ENCODE assay signal across 8 mouse cellular contexts in genomic region chr11:119058041-119058995, GRCm38 (mm10). TPM values are rescaled to one million over a fixed set of nuclear protein-coding genes. Genes with fewer than 3 reads are reported as not detected.
DNase-seq lines count a peak whose midpoint lies in the region; ATAC-seq and TF ChIP-seq lines count a peak whose summit lies in the region.

No protein-coding gene starts in this region.

- no peak overlapping the region for H3K27ac ChIP-seq in testis, adult 2 months (ENCODE audit: control insufficient read depth, insufficient read depth, low read depth, low read length)
- H3K27ac ChIP-seq in forebrain, embryonic 14.5 days (ENCODE audit: low read depth, low read length) = no peak overlapping the region
- H3K27ac ChIP-seq in kidney, adult 2 months (ENCODE audit: insufficient read depth, low read depth, low read length) = peak overlapping the region; percentile 11; the same call in 1 of the 2 replicates
- H3K27ac ChIP-seq in lung, embryonic 16.5 days (ENCODE audit: low read length) = peak overlapping the region; percentile 63

- TF ChIP-seq CTCF in testis, adult 2 months (IDR thresholded peaks at IDR 0.05; ENCODE audit: control insufficient read depth, insufficient read depth, insufficient replicate concordance, low read depth, low read length) = no peak
- TF ChIP-seq CTCF in kidney, adult 2 months (conservative IDR thresholded peaks at IDR 0.05; ENCODE audit: insufficient read depth, insufficient read length, low read depth, low read length) = peak; percentile 48

- H3K4me1 ChIP-seq in testis, adult 2 months (ENCODE audit: control insufficient read depth, insufficient read depth, low read length) = peaks cover 38% of the 10 kb centered on the region
- H3K4me1 ChIP-seq in forebrain, embryonic 14.5 days (ENCODE audit: control insufficient read depth, insufficient read depth, low read length) = peaks cover 30% of the 10 kb centered on the region
- 0 out of 2 replicates have a peak, but pooled peaks cover 6% of the 10 kb centered on the region for H3K4me1 ChIP-seq in kidney, adult 2 months (ENCODE audit: control insufficient read depth, insufficient read depth, low read length)
- peaks cover 44% of the 10 kb centered on the region for H3K4me1 ChIP-seq in lung, embryonic 16.5 days (replicated peaks; ENCODE audit: control insufficient read depth, insufficient read depth, low read length)

- intact Hi-C loops in left cerebral cortex, postnatal 25 days (cut with DNase I) = no loop called here

- H3K9ac ChIP-seq in forebrain, embryonic 14.5 days (ENCODE audit: low read length) = peak overlapping the region; percentile 41
- H3K9ac ChIP-seq in lung, embryonic 16.5 days (ENCODE audit: low read length) = peak overlapping the region; percentile 61

- peak overlapping the region; percentile 57 for H3K4me3 ChIP-seq in testis, adult 2 months (ENCODE audit: control insufficient read depth, low read depth, low read length)
- peak overlapping the region; percentile 16 for H3K4me3 ChIP-seq in forebrain, embryonic 14.5 days (ENCODE audit: low read depth, low read length)
- peak overlapping the region; percentile 16; the same call in 1 of the 2 replicates for H3K4me3 ChIP-seq in kidney, adult 2 months (ENCODE audit: insufficient read depth, low read depth, low read length)
- peak overlapping the region; percentile 36 for H3K4me3 ChIP-seq in lung, embryonic 16.5 days (ENCODE audit: low read length)

- no peaks in the 10 kb centered on the region for H3K36me3 ChIP-seq in testis, adult 2 months (ENCODE audit: control insufficient read depth, insufficient read depth, low read length)
- H3K36me3 ChIP-seq in forebrain, embryonic 14.5 days (ENCODE audit: control insufficient read depth, insufficient read depth, low read length) = no peaks in the 10 kb centered on the region
- no peaks in the 10 kb centered on the region for H3K36me3 ChIP-seq in kidney, adult 2 months (ENCODE audit: control insufficient read depth, insufficient read depth, low read length)
- no peaks in the 10 kb centered on the region for H3K36me3 ChIP-seq in lung, embryonic 16.5 days (ENCODE audit: control insufficient read depth, insufficient read depth, low read length)

- peak overlapping the region; percentile 37 for H3K4me2 ChIP-seq in forebrain, embryonic 14.5 days (ENCODE audit: low read length)
- H3K4me2 ChIP-seq in lung, embryonic 16.5 days (ENCODE audit: low read depth, low read length) = peak overlapping the region; percentile 100

- TF ChIP-seq POLR2A in testis, adult 2 months (IDR thresholded peaks at IDR 0.05; ENCODE audit: control insufficient read depth, low read depth, low read length) = no peak
- no peak for TF ChIP-seq POLR2A in kidney, adult 2 months (IDR thresholded peaks at IDR 0.05; ENCODE audit: low read depth, low read length)

- WGBS in forebrain, embryonic 14.5 days = 3% methylated on average over 58 of the region's 58 CpGs
- WGBS in kidney, adult 2 months = 3% methylated on average over 58 of the region's 58 CpGs
- 2% methylated on average over 57 of the region's 58 CpGs for WGBS in lung, embryonic 16.5 days

- DNase-seq in testis, postnatal 14 days (ENCODE audit: low spot score) = no peak
- DNase-seq in forebrain, embryonic 14.5 days (ENCODE audit: low spot score) = no peak
- DNase-seq in kidney, adult 2 months = peak; percentile 68
- peak; percentile 57 for DNase-seq in retina, embryonic 14.5 days (ENCODE audit: low spot score)
- no peak for DNase-seq in left cerebral cortex, postnatal 25 days (ENCODE audit: low spot score in 2 of 2)
- no peak for DNase-seq in layer of hippocampus, postnatal 25 days (ENCODE audit: extremely low spot score in 1 of 2, low spot score in 1 of 2)

- no peak for ATAC-seq in forebrain, embryonic 14.5 days
- ATAC-seq in lung, embryonic 16.5 days (ENCODE audit: low read depth) = peak; percentile 54

- H3K27me3 ChIP-seq in testis, adult 2 months (ENCODE audit: control insufficient read depth, insufficient read depth, low read length) = peaks cover 6% of the 10 kb centered on the region
- H3K27me3 ChIP-seq in forebrain, embryonic 14.5 days (replicated peaks; ENCODE audit: control insufficient read depth, insufficient read depth, low read length) = peaks cover 54% of the 10 kb centered on the region
- peaks cover 1% of the 10 kb centered on the region for H3K27me3 ChIP-seq in kidney, adult 2 months (replicated peaks; ENCODE audit: control insufficient read depth, insufficient read depth, low read length)
- peaks cover 65% of the 10 kb centered on the region for H3K27me3 ChIP-seq in lung, embryonic 16.5 days (ENCODE audit: control insufficient read depth, insufficient read depth, low read depth, low read length)

- no peaks in the 10 kb centered on the region for H3K9me3 ChIP-seq in forebrain, embryonic 14.5 days (replicated peaks; ENCODE audit: control insufficient read depth, low read length)
- H3K9me3 ChIP-seq in lung, embryonic 16.5 days (ENCODE audit: control insufficient read depth, low read length) = no peaks in the 10 kb centered on the region

RNA-seq across cellular contexts. Expression of gene Cbx8, which starts 17.5 kb away (rescaled TPM):
- 0.53 and 0.79 TPM in 2 replicates for polyA plus RNA-seq in testis, adult 2 months (2012; rRNA removed)
- polyA plus RNA-seq in forebrain, embryonic 14.5 days (2014; fragmentation: Nextera tagmentation; extraction: Ambion mirVana) = 12.8 and 15.0 TPM in 2 replicates
- polyA plus RNA-seq in kidney, adult 2 months (2012; rRNA removed) = 2.1 and 2.7 TPM in 2 replicates
- polyA plus RNA-seq in lung, embryonic 16.5 days (2015; fragmentation: Nextera tagmentation; extraction: Ambion mirVana) = 7.7 and 7.9 TPM in 2 replicates
- total RNA-seq in left cerebral cortex, postnatal 25 days (2021) = 10 to 100 TPM; 12.9 to 17.7 TPM
- 10 to 100 TPM; 13.8 to 16.7 TPM for total RNA-seq in layer of hippocampus, postnatal 25 days (2021)

RNA-seq across cellular contexts. Expression of gene Cbx4, which starts 27.7 kb away (rescaled TPM):
- 3.3 and 3.8 TPM in 2 replicates for polyA plus RNA-seq in testis, adult 2 months (2012; rRNA removed)
- 9.3 and 14.5 TPM in 2 replicates for polyA plus RNA-seq in forebrain, embryonic 14.5 days (2014; fragmentation: Nextera tagmentation; extraction: Ambion mirVana)
- polyA plus RNA-seq in kidney, adult 2 months (2012; rRNA removed) = 9.3 and 10.6 TPM in 2 replicates
- 13.3 and 14.0 TPM in 2 replicates for polyA plus RNA-seq in lung, embryonic 16.5 days (2015; fragmentation: Nextera tagmentation; extraction: Ambion mirVana)
- total RNA-seq in left cerebral cortex, postnatal 25 days (2021) = 10 to 100 TPM; 59.5 to 66.2 TPM
- total RNA-seq in layer of hippocampus, postnatal 25 days (2021) = 10 to 100 TPM; 62.1 to 67.7 TPM

RNA-seq across cellular contexts. Expression of gene Cbx2, which starts 35.6 kb away (rescaled TPM):
- 2.3 and 2.4 TPM in 2 replicates for polyA plus RNA-seq in testis, adult 2 months (2012; rRNA removed)
- 19.2 and 22.1 TPM in 2 replicates for polyA plus RNA-seq in forebrain, embryonic 14.5 days (2014; fragmentation: Nextera tagmentation; extraction: Ambion mirVana)
- 3.5 and 3.9 TPM in 2 replicates for polyA plus RNA-seq in kidney, adult 2 months (2012; rRNA removed)
- 27.4 and 30.5 TPM in 2 replicates for polyA plus RNA-seq in lung, embryonic 16.5 days (2015; fragmentation: Nextera tagmentation; extraction: Ambion mirVana)
- 1 to 10 TPM; 2.6 to 3.0 TPM for total RNA-seq in left cerebral cortex, postnatal 25 days (2021)
- 1 to 10 TPM; 4.0 to 4.4 TPM for total RNA-seq in layer of hippocampus, postnatal 25 days (2021)

Comparison
In these comparisons a context has a peak if more than half of its experiments do, and no peak if none do; other contexts are left out.
1. H3K27ac ChIP-seq: peak in kidney, adult 2 months (single experiment) and lung, embryonic 16.5 days (single experiment); none in testis, adult 2 months (single experiment) and forebrain, embryonic 14.5 days (single experiment).
2. DNase-seq: peak in kidney, adult 2 months (single experiment) and retina, embryonic 14.5 days (single experiment); none in testis, postnatal 14 days (single experiment), forebrain, embryonic 14.5 days (single experiment), left cerebral cortex, postnatal 25 days (0 of 2) and layer of hippocampus, postnatal 25 days (0 of 2).
3. Peak in every context shown above with its lines, with median percentiles within 50 percentile points of each other: H3K4me3 ChIP-seq.